Mouse (Mus musculus) CH12.LX (cell line): ENCODE measurements around the gene Fli1.

Experiments
- CTCF ChIP-seq, 2 experiments: IDR thresholded peaks in 1 of 2; conservative IDR thresholded peaks in 1 of 2; 2 replicates each; pipeline ENCODE4 v1.5.1; 2011 to 2012; ENCODE audit warnings: low read depth in 2 of 2, low read length in 2 of 2, improper control_type of control experiment in 1 of 2, inconsistent platforms in 1 of 2, mild to moderate bottlenecking in 1 of 2, moderate library complexity in 1 of 2
- TBP ChIP-seq: conservative IDR thresholded peaks from 2 replicates; pipeline ENCODE4 v1.6.1; 2011; ENCODE audit warnings: low read depth, low read length, improper control_type of control experiment

- no peak for TF ChIP-seq TBP
- no peak for TF ChIP-seq CTCF (conservative IDR thresholded peaks at IDR 0.05 in 1 of 2, IDR thresholded peaks at IDR 0.05 in 1 of 2; ENCODE audit: low read depth in 2 of 2, low read length in 2 of 2)
Measured at GRCm38 (mm10) chr9:32409060-32409961, 133.3 kb downstream of the Fli1 start.
